Mouse (Mus musculus) spleen, postnatal 36 days (tissue): ENCODE measurements around the gene Fxyd6.

Source experiments
- DNase-seq, 2 experiments: peaks; one replicate each; pipeline ENCODE4 v3.0.0; 2022; ENCODE audit warnings: low spot score in 2 of 2, mixed read lengths in 1 of 2

Gene Fxyd6

DNA sequence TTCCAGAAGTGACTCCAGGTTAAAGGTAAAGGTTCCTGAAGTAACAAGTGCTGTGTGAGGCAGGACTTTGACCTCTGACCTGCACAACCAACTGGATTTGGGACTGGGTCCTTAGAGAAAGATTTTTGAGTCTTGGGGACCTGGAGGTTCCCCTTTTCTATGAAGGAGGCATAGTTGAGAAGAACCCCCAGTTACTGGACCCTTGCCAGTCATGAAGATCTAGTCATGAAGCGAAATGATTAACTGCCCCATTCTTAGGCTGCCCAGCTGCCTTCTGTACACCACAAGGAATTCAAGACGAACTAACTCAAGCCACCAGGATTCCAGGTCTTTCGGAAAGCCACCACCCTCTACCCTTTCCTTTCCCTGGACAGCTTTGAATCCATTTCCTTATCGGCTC, 6.4 kb downstream of the Fxyd6 start:
- no peak for DNase-seq

DNA sequence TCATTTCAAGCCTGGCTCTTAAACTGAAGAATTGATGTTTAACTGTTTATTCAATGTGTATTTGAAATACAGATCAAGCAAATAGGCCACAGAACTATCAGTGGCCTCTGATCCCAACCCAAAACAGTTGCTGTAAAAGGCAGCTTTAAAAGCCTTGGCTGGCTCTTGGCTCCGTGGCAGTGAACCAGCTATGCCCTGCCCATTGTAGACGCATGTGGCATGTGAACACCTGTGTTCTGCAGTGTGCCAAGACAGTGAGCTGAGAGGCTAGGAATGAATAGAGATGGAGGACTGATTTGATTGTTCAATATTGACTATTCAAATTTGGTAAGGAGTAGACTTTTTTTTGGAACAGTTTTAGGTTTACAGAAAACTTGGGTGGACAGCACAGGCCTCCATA, 6.9 kb downstream of the Fxyd6 start:
- no peak for DNase-seq

DNA sequence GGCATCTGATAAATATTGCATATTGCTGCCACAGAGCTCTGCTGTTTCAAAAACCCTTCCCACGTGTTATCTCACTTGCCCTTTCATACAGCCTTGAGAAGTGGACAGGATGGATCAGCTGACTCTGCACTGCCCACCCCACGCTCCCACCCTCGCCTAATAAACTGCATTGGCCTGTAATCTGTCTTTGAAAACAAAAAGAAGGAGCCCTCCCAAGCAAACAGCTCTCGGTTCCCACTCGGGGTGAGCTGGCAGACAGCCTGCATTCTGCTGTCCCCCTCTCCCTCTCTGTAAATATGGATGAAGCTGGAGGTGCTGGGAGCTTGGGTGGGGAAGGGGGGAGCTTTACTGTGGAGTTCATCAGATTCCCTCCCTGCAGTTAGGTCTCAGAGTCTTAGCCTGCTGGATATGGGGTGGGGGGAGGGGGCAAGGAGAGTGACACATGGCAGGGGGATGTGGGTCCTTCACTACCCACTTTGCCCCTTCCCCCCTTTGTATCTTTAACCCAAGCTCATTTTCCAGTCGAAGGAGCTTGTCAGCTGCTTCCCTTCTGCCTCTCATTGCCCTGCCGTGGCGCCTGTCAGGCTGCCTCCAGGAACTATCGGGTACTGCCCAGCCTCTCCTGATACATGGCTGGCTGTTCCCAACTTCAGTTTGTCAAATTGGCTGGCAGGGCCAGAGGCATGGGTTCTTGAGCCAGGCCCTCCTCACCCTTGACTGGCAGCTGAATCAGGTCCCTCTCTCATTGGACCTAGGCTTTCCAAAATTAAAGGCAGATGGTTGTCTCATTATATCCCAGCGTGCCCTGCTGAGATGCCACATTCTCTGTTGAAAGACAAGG, 10.6 kb downstream of the Fxyd6 start:
- DNase-seq = no peak

DNA sequence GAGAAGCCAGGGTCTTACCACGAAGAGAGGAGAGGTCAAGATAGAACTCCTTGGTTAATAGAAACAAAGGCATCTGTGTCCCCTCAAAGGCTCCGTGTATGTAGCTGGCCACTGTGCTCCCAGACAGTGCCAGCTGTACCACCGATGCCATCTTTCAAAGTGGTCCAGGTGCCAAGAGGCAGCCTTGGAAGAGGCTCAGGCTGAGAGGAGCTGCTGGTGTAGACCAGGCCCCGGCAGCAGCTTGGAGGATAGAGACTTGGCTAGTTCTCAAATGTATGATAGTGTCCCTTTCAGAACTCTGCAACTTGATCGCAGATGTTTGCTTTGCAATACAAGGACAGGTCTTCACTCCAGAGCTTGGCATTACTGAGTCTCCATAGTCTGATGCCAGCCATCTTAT, 12.4 kb downstream of the Fxyd6 start:
- no peak for DNase-seq

DNA sequence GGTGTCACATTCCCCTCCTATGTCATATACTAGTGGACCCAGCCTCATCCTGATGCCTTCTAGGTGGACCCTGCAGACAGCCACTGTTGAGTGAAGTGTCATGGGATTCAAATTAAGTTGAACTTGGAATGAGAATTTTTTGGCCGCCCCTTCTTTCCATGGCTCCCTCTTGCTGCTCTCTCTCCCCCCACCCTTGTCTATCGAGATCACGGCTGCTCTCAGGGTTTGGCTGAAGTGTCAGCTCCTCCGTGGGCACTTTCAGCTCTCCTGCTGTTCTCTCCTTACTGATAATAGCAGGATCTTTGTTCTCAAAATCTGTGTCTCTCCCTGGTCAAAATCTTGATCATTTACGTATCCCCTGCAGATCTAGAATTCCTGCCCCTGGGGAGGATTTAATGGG, 12.8 kb downstream of the Fxyd6 start:
- no peak for DNase-seq

DNA sequence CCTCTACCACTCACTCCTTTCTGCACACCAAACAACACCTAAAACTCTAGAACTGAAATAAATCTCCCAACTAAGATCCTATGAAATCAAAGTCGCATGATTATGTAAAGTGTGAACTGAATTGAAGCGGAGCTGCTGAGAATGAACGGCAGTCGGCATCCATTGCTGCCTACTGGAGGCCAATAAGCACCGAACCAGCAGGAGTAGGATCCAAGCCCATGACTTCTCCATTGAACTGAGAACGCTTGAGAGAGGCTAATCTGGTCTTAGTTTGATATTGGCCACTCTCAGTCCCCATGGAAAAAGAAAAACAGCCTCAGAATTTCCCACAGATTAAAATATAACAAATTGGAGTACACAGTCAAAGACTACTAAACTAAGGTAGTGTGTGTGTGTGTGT, 13.9 kb downstream of the Fxyd6 start:
- no peak for DNase-seq

DNA sequence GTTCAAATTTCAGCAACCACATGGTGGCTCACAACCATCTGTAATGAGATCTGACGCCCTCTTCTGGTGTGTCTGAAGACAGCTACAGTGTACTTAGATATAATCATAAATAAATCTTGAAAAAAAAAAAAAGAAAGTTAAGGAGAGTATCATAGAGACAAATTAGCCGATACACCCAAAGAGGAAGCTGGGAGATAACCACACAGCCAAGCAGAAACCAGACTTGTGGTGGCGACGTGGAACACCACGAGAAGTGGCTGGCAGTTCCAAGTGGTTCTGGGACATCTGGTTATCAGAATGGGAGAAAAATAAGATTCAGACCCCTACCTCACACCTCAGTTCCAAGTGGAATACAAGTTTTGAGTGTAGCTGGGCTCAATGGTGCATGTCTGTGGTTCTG, 16.7 kb downstream of the Fxyd6 start:
- DNase-seq = no peak

DNA sequence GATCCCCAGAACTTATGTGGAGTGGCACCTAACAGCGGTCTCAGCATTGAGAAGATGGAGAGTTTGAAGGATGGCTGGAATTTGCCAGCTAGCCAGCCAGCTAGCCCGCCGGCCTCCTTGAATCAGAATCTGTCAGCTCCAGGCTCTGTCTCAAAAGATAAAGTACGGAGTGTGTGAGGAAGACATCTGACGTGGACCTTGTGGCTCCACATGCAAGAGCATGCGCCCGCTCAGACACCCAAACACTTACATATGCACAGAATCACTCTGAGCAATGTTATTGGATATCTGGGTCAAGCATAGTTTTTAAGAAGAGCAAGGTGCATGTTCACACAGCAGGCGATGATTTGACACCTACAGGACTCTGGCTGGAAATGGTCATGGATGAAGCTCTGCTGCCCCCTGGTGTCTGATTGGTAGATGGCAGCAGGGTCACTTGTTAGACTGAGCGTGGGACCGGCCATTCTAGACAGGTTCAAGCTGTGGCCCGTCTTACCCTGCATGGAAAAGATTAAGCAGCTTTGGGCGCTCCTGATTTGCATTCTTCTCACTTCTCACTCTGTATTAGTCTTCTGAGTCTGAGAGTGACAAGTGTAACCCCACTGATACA, 18.5 kb downstream of the Fxyd6 start:
- DNase-seq = peak; percentile 76 to 82

DNA sequence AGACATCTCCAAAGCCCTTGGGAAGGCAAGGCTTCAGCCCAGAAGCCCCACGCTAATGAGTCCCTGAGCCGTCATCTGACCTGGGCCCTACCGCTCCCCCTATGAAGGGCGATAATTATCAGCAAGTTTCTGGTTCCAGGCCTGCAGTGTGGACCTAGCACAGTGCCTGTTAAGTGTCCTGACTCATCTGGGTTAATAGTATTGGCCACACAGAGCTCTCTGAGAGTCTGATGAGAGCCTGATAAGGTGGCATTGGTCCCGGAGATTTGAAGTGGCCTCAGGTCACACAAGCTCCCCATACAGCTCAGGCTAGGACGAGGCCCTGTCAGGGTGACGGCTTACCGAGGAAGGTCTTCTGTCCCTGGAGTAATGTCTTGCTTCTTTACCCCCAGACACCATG, 19.6 kb downstream of the Fxyd6 start:
- DNase-seq = no peak

DNA sequence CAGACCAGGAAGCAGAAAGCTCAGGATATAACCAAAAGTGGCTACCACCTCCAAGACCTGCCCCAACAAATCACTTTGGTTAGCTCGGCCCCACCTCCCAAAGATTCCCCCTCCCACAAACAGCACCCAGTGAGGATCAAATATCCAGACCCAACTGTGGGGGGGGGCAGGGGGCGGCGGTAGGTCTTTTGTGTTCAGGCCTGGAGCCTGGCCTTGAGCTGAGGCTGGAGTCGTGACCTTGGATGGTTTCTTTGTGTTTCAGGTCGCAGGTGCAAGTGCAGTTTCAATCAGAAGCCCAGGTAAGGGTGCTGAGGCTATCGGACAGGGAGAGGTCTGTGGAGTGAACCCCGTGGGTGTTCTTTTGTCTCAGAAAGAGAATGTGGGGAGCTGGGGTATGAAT, 21.3 kb downstream of the Fxyd6 start:
- DNase-seq = no peak

DNA sequence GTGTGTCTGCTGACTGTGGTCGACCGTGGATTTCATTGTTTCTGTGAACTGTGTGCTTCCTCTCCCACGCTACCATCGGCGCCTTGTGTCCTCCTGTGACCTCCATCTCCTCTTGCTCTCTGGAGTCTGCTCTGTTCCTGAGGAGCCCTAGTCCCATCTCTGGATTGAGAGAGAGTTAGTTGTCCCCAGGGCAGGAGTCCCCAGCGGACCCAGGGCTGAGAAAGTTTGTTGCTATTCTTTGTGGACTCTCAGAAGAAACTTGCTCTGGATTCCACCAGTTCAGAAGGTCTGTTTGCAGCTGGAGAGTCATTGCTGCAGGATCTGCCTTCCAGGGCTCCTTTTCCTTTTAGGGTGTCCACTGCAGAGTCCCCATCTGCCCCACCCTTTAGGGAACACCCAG, 25.2 kb downstream of the Fxyd6 start:
- DNase-seq = no peak

DNA sequence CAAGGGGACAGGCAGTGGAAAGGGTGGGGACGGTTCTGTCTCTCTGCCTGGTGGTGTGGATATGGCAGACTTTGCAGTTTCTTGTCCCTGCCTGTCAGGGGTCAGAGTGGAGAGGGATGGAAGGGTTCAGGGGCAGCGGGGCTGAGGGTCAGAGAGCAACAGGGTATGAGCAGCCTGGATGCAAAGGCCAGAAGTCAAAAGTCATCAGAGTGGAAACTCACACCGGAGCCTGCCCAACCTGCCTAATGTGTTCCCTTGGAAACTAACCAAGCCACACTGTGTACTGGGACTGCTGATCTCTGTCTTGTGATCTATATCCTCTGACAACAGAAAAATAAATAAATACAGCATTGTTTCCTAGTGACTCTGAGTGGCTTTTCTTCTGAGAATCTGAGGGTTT, 25.8 kb downstream of the Fxyd6 start:
- no peak for DNase-seq

DNA sequence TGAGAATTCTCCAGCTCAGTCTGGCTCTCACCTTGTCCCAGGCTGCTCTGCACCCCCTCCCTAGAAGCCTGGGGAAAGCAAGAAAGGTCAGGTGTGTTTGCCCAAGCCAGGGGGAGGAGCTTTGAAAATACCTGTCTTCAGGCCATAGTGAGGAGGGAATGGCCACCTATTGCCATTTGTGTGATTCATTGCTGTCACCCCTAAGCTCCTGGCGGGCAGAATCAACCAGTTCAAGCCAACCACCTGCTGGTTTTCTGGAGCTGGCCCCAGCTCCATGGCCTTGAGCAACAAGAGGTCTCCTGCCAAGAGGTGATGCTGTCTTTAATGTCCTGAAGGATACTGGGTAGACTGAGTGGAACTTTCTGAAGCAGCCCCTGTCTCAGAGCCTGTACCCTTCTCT, 28.4 kb downstream of the Fxyd6 start:
- DNase-seq = no peak

DNA sequence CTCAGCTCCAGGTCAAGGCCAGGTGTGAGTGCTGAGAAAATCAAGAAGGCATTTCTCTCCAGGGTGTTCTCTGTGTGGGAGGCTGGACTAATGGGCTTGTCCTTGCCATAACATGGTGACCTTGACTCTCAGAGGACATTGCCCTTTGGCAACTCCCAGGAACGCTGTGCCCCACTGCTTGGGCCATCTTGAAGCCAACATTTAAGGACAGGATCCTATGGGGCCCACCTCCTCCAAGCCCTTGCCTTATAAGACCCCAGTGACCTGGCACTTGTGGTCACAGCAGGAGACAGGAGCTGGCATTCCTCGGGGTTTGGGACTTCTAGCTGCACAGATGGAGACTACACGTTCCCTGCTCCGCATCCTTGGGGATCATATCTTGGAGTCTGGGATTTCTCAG, 29.4 kb downstream of the Fxyd6 start, which contains the start of gene Fxyd2:
Fxyd2 (plus strand) TSS at position 236 of the 400 bp plus-strand sequence.
- DNase-seq = no peak

DNA sequence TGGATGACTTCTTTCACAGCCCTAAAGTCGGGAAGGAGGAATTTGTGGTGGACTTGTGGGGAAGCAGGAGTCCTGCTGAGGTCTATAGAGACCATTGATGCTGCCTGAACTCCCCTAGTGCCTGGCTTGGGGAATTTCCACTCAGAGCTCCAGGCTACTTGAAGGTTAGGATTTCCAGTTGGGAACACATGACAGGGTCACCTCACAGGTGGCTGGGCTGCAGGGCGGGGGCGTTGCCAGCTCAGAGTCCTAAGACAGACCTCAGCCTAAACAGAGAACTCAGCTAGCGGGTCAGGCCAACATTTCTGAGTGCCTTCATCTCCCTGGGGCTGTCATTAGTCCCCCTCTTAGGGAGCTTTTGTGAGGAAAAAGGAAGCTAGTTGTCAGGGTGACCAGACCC, 31.9 kb downstream of the Fxyd6 start:
- no peak for DNase-seq

DNA sequence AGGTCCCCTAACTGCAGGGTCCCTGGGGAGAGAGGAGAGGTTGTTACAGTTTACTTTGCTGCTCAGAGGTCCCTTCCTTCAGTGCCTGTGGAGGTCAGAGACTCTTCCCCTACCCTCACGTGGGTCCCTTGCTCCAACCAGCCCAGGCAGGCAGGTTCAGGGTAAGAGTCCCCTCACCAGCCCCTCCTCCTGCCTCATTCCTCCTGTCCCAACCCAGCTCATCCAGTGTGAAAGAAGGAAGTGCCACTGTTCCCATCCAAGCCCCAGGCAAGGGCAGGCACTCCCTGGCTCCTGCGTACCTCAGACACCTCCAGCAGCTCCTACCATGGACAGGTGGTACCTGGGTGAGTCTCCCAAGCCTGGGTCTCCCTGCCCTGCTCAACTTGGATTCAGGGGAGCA, 33.0 kb downstream of the Fxyd6 start:
- DNase-seq = no peak

DNA sequence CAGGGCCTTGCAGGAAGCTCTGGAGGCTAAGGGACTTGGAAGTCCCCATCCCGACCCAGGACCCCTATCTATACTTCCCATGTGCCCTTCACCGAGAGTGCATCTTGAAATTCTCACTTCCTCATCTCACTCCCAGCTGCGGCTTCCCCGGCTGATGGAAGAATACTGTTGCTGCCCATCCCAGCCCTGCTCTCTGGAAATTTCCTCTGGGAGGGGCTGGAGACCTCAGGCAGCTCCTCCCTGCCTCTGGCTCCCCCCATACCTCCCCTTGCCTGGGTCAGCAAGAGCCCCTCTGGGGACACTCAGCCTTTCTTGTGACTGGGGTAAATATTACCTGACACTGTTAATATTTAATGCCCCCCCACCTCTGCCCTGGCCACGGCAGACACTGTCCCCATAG, 35.7 kb downstream of the Fxyd6 start:
- no peak for DNase-seq

DNA sequence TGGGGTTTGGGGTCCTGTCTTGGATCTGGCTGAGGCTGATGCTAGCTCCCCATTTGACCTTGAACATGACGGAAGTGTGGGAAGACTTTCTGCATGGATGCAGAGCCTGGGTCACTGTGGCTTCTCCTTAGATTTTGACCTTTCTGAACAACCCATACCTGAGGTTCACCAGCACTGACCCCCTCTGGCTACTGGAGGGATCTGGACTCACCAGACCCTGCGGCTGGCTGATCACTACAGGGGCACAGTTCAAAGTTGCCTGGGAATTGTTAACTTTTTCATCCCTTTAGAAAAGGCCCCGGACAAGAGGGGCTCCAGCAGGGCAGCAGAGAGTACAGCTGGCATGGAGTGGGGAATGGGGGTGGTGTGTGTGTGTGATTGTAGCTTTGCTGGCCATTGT, 36.8 kb downstream of the Fxyd6 start:
- DNase-seq = no peak

DNA sequence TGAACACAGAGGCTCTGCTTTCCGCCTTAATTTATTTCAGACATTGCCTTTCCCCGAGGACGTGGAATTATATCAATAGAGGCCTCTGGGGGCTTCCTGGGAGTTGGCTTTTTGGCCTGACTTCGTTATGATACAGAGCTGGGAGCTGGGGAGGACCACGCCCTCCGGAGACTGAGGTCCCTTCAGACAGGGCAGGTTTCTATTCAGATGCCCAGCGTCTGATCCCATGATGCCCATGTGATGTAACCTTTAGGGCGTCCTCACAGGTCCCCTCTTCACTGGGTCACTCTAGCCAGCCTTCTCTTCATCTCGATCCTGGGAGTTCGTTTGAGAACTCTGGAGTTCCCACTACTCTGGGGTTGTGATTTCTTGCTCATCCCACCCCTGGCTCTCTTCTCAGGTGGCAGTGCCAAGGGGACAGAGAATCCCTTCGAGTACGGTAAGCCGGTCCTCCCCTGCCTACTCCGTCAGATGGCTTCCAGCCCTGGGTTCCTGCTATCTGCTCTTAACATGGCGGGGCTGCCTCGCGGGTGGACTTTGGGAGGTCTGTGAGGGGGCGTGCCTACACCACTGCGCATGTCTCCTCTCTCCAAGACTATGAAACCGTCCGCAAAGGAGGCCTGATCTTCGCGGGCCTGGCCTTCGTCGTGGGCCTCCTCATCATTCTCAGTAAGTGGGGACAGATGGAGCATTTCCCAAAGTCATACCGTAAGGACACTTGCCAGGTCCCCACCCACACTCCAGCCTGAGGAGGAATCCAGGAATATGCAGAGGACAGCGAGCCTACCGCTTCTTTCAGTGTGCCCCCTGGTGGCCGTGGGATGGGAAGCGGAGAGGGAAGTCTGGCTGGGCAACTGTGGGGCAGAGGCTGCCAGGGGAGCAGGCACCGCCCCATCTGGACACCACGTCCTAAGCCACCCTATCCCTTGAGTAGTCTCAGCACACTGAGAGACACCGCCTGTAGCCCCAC, 38.0 kb downstream of the Fxyd6 start:
- DNase-seq = peak; percentile 15 to 36

DNA sequence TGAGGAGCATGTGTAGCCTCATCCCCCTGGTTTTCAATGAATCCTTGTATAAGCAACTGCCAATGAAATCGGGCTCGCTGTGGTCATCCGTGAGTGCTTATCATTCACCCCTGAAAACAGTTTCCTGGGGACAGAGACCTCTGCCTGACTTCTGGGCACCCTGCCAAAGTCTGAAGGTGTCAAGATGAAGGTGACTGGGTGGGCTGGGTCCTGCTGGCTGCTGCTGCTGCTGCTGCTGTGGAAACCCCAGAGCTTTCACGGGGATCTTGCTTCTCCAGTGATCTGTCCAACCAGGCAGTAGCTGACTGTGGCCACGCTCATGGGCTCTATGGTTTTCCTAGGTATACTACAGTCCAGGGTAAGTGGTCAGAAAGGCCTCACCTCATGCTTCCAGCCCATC, 40.2 kb downstream of the Fxyd6 start:
- DNase-seq = no peak

DNA sequence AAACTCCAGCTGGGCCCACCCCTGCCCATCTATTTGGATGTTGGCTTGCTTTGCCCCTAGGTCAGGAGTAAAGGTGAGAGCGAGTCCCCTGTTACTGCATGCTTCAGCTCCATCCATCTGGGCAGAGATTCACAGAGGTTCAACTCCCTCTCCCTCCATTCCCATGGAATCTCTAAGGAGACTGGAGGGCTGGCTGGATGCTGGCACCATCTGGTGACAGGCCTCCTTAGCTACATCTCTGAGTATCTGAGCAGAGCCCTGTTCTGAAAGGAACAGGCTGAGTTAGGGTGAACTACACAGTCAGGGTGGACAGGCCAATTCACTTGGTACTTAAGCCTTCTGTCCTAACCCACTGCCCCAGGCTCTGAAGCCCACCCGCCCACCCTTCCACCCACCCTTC, 40.6 kb downstream of the Fxyd6 start:
- no peak for DNase-seq

DNA sequence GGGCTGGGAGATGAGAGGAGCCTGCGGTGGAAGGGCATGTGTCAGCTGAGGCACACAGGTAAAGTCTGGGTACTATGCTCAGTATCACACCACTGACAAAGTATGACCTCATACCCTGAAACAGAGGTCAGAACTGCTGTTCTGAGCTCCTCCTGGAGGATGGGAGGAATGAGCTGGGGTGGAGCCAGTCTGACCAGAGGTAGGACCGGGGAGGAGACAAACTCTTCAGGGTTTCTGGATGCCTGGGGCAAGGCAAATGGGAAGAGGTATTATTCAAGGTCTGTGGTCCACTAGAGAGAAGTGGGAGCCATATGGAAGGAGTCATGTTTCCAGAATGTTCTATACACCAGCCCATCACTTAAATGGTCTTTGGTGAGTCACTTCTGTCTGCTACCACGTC, 41.1 kb downstream of the Fxyd6 start:
- no peak for DNase-seq
